Mouse (Mus musculus): Measurements from ENCODE around the gene Pbx2. TPM values are rescaled to one million over a fixed set of nuclear protein-coding genes. Genes with fewer than 3 reads are reported as not detected.

Gene Pbx2
- polyA plus RNA-seq, 1 experiment, result 43.9 TPM

- TF ChIP-seq CTCF (IDR thresholded peaks at IDR 0.05; ENCODE audit: borderline replicate concordance, insufficient read depth, low read length) (0 out of 2 replicates have a peak, but pooled peaks have one; percentile 8), POLR2A (IDR thresholded peaks at IDR 0.05; ENCODE audit: low read depth, low read length) (no peak)
- Histone ChIP-seq H3K4me3 (ENCODE audit: insufficient read depth, low read length) (no peak overlapping the region), H3K4me1 (ENCODE audit: control insufficient read depth, insufficient read depth, low read length) (no peaks in the 10 kb centered on the region), H3K27ac (ENCODE audit: insufficient read depth, low read length) (no peak overlapping the region)
Measured at GRCm38 (mm10) chr17:34571875-34572274, 19.2 kb upstream of the Pbx2 start.

- no peak for TF ChIP-seq CTCF (IDR thresholded peaks at IDR 0.05; ENCODE audit: borderline replicate concordance, insufficient read depth, low read length)
- TF ChIP-seq POLR2A (IDR thresholded peaks at IDR 0.05; ENCODE audit: low read depth, low read length), result no peak
- no peak overlapping the region for H3K27ac ChIP-seq (ENCODE audit: insufficient read depth, low read length)
Measured at GRCm38 (mm10) chr17:34572361-34572760, 18.7 kb upstream of the Pbx2 start.

GRCm38 (mm10) chr17:34576577-34576976, 14.5 kb upstream of the Pbx2 start:
- no peaks in the 10 kb centered on the region for H3K4me1 ChIP-seq (ENCODE audit: control insufficient read depth, insufficient read depth, low read length)
- no peak overlapping the region for H3K4me3 ChIP-seq (ENCODE audit: insufficient read depth, low read length)
- TF ChIP-seq CTCF (IDR thresholded peaks at IDR 0.05; ENCODE audit: borderline replicate concordance, insufficient read depth, low read length), result no peak
- no peak for TF ChIP-seq POLR2A (IDR thresholded peaks at IDR 0.05; ENCODE audit: low read depth, low read length)
- H3K27ac ChIP-seq (ENCODE audit: insufficient read depth, low read length), result no peak overlapping the region

More at GRCm38 (mm10) chr17:34572361-34572760, 18.7 kb upstream of the Pbx2 start:
- Histone ChIP-seq H3K4me3 (ENCODE audit: insufficient read depth, low read length) (no peak overlapping the region), H3K4me1 (ENCODE audit: control insufficient read depth, insufficient read depth, low read length) (no peaks in the 10 kb centered on the region)

- no peak overlapping the region for H3K4me3 ChIP-seq (ENCODE audit: insufficient read depth, low read length)
- no peaks in the 10 kb centered on the region for H3K4me1 ChIP-seq (ENCODE audit: control insufficient read depth, insufficient read depth, low read length)
- TF ChIP-seq CTCF (IDR thresholded peaks at IDR 0.05; ENCODE audit: borderline replicate concordance, insufficient read depth, low read length) (no peak), POLR2A (IDR thresholded peaks at IDR 0.05; ENCODE audit: low read depth, low read length) (no peak)
- no peak overlapping the region for H3K27ac ChIP-seq (ENCODE audit: insufficient read depth, low read length)
Measured at GRCm38 (mm10) chr17:34578070-34578469, 13.0 kb upstream of the Pbx2 start.

GRCm38 (mm10) chr17:34582528-34582927, 8.5 kb upstream of the Pbx2 start:
- Histone ChIP-seq H3K4me1 (ENCODE audit: control insufficient read depth, insufficient read depth, low read length) (no peaks in the 10 kb centered on the region), H3K4me3 (ENCODE audit: insufficient read depth, low read length) (no peak overlapping the region), H3K27ac (ENCODE audit: insufficient read depth, low read length) (no peak overlapping the region)
- TF ChIP-seq POLR2A (IDR thresholded peaks at IDR 0.05; ENCODE audit: low read depth, low read length), result no peak
- TF ChIP-seq CTCF (IDR thresholded peaks at IDR 0.05; ENCODE audit: borderline replicate concordance, insufficient read depth, low read length), result no peak

- TF ChIP-seq CTCF (IDR thresholded peaks at IDR 0.05; ENCODE audit: borderline replicate concordance, insufficient read depth, low read length), result no peak
- Histone ChIP-seq H3K4me3 (ENCODE audit: insufficient read depth, low read length) (no peak overlapping the region), H3K27ac (ENCODE audit: insufficient read depth, low read length) (no peak overlapping the region), H3K4me1 (ENCODE audit: control insufficient read depth, insufficient read depth, low read length) (no peaks in the 10 kb centered on the region)
Measured at GRCm38 (mm10) chr17:34583397-34583796, 7.7 kb upstream of the Pbx2 start.

DNA sequence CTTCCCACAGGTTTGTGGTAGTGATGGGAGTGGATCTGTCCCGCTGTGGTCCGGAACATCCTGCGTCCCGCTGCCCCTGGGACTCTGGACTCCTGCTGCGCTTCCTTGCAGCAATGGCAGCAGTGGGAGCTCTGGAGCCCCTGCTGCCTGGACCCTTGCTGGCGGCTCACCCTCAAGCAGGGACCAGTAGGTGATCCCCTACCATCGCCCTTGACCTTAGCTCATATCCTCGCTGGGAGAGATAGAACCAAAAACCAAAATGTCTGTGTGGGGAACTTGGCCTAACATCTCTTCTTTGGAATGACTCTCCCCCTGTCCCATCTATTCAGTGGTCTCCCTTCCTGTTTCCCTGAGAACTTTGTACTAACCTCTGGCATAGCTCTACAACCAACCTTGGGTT, 7.2 kb upstream of the Pbx2 start:
- H3K4me3 ChIP-seq (ENCODE audit: insufficient read depth, low read length), result no peak overlapping the region
- TF ChIP-seq CTCF (IDR thresholded peaks at IDR 0.05; ENCODE audit: borderline replicate concordance, insufficient read depth, low read length) (no peak), POLR2A (IDR thresholded peaks at IDR 0.05; ENCODE audit: low read depth, low read length) (no peak)
- no peak overlapping the region for H3K27ac ChIP-seq (ENCODE audit: insufficient read depth, low read length)
- H3K4me1 ChIP-seq (ENCODE audit: control insufficient read depth, insufficient read depth, low read length), result no peaks in the 10 kb centered on the region

GRCm38 (mm10) chr17:34585121-34585520, 5.9 kb upstream of the Pbx2 start:
- no peak overlapping the region for H3K4me3 ChIP-seq (ENCODE audit: insufficient read depth, low read length)
- TF ChIP-seq POLR2A (IDR thresholded peaks at IDR 0.05; ENCODE audit: low read depth, low read length) (no peak), CTCF (IDR thresholded peaks at IDR 0.05; ENCODE audit: borderline replicate concordance, insufficient read depth, low read length) (no peak)
- H3K27ac ChIP-seq (ENCODE audit: insufficient read depth, low read length), result no peak overlapping the region
- H3K4me1 ChIP-seq (ENCODE audit: control insufficient read depth, insufficient read depth, low read length), result no peaks in the 10 kb centered on the region; the same call in 1 of the 2 replicates

DNA sequence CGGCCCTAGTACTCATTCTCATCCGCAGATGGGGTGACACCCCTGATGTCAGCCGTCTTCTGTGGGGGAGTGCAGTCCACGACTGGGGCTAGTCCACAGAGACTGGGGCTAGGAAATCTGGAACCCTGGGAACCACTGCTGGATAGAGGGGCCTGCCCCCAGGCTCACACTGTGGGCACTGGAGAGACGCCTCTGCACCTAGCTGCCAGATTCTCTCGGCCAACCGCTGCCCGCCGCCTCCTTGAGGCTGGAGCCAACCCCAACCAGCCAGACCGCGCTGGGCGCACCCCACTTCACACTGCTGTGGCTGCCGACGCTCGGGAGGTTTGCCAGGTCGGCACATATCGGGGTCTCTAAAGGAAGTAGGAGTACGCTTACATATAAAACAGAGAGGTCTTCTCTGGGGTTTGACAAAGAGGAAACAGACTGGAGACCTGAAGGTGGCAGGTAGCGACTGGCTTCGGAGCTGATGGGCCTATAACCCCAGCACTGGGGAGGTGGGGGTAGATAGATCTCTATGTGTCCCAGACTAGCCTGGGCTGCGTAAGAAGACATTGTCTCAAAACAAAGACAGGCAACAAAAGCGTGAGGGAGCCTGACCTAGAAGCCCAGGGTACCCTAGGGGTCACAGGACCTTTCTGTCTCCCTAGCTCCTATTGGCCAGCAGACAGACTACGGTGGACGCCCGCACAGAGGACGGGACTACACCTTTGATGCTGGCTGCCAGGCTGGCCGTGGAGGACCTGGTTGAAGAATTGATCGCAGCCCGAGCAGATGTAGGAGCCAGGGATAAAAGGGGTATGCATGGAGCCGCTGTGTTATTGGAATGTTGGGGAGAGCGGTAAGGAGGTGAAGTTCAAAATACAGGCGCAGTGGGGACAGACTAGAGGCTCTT, 4.9 kb upstream of the Pbx2 start:
- no peak for TF ChIP-seq CTCF (IDR thresholded peaks at IDR 0.05; ENCODE audit: borderline replicate concordance, insufficient read depth, low read length)
- TF ChIP-seq POLR2A (IDR thresholded peaks at IDR 0.05; ENCODE audit: low read depth, low read length), result no peak
- no peaks in the 10 kb centered on the region; the same call in 1 of the 2 replicates for H3K4me1 ChIP-seq (ENCODE audit: control insufficient read depth, insufficient read depth, low read length)
- H3K27ac ChIP-seq (ENCODE audit: insufficient read depth, low read length), result no peak overlapping the region
- peak overlapping the region; percentile 58 for H3K4me3 ChIP-seq (ENCODE audit: insufficient read depth, low read length)

DNA sequence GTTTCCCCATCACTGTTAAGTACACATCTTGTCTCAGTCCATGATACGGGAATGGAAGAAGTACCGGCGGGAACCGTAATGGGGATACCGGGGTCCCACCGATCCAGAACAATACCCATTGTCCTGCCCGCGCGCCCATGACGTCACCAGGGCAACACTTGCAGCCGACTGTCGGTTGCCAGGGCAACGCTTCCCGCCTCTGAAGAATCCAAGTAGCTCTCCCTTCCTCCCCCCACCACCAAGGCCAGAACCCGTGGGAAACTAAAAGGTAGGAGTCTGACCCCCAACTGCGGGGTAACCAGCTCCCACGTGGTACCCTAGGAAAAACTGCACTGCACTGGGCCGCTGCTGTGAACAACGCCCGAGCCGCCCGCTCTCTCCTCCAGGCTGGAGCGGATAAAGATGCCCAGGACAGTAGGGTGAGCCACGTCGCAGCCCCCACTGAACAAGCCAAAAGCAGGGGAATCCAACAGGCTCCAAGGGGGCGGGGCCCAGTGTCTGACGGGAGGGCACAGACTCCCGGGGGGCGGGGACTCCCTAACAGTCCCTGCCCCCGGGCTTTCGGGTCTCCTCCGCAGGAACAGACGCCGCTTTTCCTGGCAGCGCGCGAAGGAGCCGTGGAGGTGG, 4.2 kb upstream of the Pbx2 start:
- Histone ChIP-seq H3K27ac (ENCODE audit: insufficient read depth, low read length) (peak overlapping the region; percentile 74), H3K4me3 (ENCODE audit: insufficient read depth, low read length) (peak overlapping the region; percentile 58), H3K4me1 (ENCODE audit: control insufficient read depth, insufficient read depth, low read length) (peaks cover 3% of the 10 kb centered on the region; the same call in 1 of the 2 replicates)
- TF ChIP-seq CTCF (IDR thresholded peaks at IDR 0.05; ENCODE audit: borderline replicate concordance, insufficient read depth, low read length), result no peak
- peak; percentile 64 for TF ChIP-seq POLR2A (IDR thresholded peaks at IDR 0.05; ENCODE audit: low read depth, low read length)

All from embryonic fibroblast, embryonic 13.5 days (primary cell).